Mouse (Mus musculus) myocyte (in vitro differentiated cells): Measurements from ENCODE around the gene Tial1. TPM values are rescaled to one million over a fixed set of nuclear protein-coding genes. Genes with fewer than 3 reads are reported as not detected.

Experiments used
- H3K27me3 ChIP-seq: one replicate; pipeline ENCODE4 v1.6.1; 2011; ENCODE audit not compliant: control insufficient read depth, insufficient read depth, insufficient read length
- H3K36me3 ChIP-seq: one replicate; pipeline ENCODE4 v1.6.1; 2011; ENCODE audit not compliant: control insufficient read depth, insufficient read depth
- H3K4me2 ChIP-seq: one replicate; pipeline ENCODE4 v1.6.1; 2011; ENCODE audit warnings: low read depth, control low read depth
- H3K4me3 ChIP-seq: one replicate; pipeline ENCODE4 v1.5.1; 2011; ENCODE audit warnings: mild to moderate bottlenecking, control low read depth, moderate library complexity
- H3K79me2 ChIP-seq: one replicate; pipeline ENCODE4 v1.6.1; 2011; ENCODE audit not compliant: control insufficient read depth, insufficient read depth
- H3ac ChIP-seq: one replicate; pipeline ENCODE4 v1.6.1; 2011; ENCODE audit not compliant: control insufficient read depth, insufficient read length
- CEBPB ChIP-seq: IDR thresholded peaks from 2 replicates; pipeline ENCODE4 v1.6.1; 2011; ENCODE audit warnings: mild to moderate bottlenecking, moderate library complexity; ENCODE audit not compliant: poor library complexity, insufficient read depth, severe bottlenecking
- E2F4 ChIP-seq: IDR thresholded peaks from one replicate; pipeline ENCODE4 v1.6.1; 2011; ENCODE audit warnings: mild to moderate bottlenecking, control low read depth, moderate library complexity; ENCODE audit not compliant: insufficient read depth
- MAX ChIP-seq: IDR thresholded peaks from one replicate; pipeline ENCODE4 v1.6.1; 2011; ENCODE audit warnings: low read depth, mild to moderate bottlenecking, control low read depth
- MYOD1 ChIP-seq, 3 experiments: IDR thresholded peaks; one replicate each; pipeline ENCODE4 v1.6.1; 2011; ENCODE audit warnings: control low read depth in 2 of 3, low read depth in 2 of 3, mild to moderate bottlenecking in 2 of 3, moderate library complexity in 1 of 3; ENCODE audit not compliant: insufficient read length in 2 of 3, control insufficient read depth in 1 of 3
- MYOG ChIP-seq, 3 experiments: IDR thresholded peaks; one replicate each; pipeline ENCODE4 v1.6.1; 2011; ENCODE audit warnings: control low read depth in 2 of 3, low read depth in 2 of 3, mild to moderate bottlenecking in 2 of 3; ENCODE audit not compliant: insufficient read length in 2 of 3, control insufficient read depth in 1 of 3, insufficient read depth in 1 of 3
- POLR2A ChIP-seq: IDR thresholded peaks from one replicate; pipeline ENCODE4 v1.6.1; 2011; ENCODE audit warnings: low read depth, mild to moderate bottlenecking, control low read depth, moderate library complexity; ENCODE audit not compliant: insufficient read length
- POLR2AphosphoS2 ChIP-seq: IDR thresholded peaks from one replicate; pipeline ENCODE4 v1.6.1; 2011; ENCODE audit warnings: low read depth, control low read depth; ENCODE audit not compliant: insufficient read length
- REST ChIP-seq: IDR thresholded peaks from one replicate; pipeline ENCODE4 v1.6.1; 2011; ENCODE audit warnings: mild to moderate bottlenecking, control low read depth, moderate library complexity; ENCODE audit not compliant: insufficient read depth, insufficient read length
- SRF ChIP-seq: IDR thresholded peaks from one replicate; pipeline ENCODE4 v1.6.1; 2011; ENCODE audit warnings: low read depth; ENCODE audit not compliant: control insufficient read depth, insufficient read length
- TCF12 ChIP-seq: IDR thresholded peaks from one replicate; pipeline ENCODE4 v1.6.1; 2011; ENCODE audit warnings: mild to moderate bottlenecking, control low read depth; ENCODE audit not compliant: poor library complexity, insufficient read depth, severe bottlenecking
- TCF3 ChIP-seq: IDR thresholded peaks from one replicate; pipeline ENCODE4 v1.6.1; 2011; ENCODE audit warnings: low read depth, control low read depth; ENCODE audit not compliant: insufficient read length
- USF1 ChIP-seq: IDR thresholded peaks from one replicate; pipeline ENCODE4 v1.6.1; 2011; ENCODE audit warnings: low read depth, mild to moderate bottlenecking, control low read depth, moderate library complexity
- polyA plus RNA-seq: library from polyadenylated mRNA; unstranded; fragments of >200 nt; fragmentation: generic; extraction: Trizol; gene quantifications from one replicate; pipeline ENCODE4 v1.2.1, GENCODE M21; 2012; ENCODE audit warnings: missing spikeins

The Tial1 gene
- polyA plus RNA-seq, 1 experiment = 31.4 TPM

- H3K4me2 ChIP-seq = no peak overlapping the region
- no peaks in the 10 kb centered on the region for H3K79me2 ChIP-seq
- TF ChIP-seq POLR2A (no peak), USF1 (no peak), E2F4 (no peak), CEBPB (no peak), SRF (no peak), MAX (no peak), REST (no peak), TCF12 (no peak), TCF3 (no peak), POLR2AphosphoS2 (no peak), MYOG (IDR thresholded peaks at IDR 0.05; ENCODE audit: control insufficient read depth in 1 of 3, insufficient read depth in 1 of 3, insufficient read length in 2 of 3, low read depth in 2 of 3) (peak in 2 of 3 experiments; percentile 26 to 53), MYOD1 (IDR thresholded peaks at IDR 0.05; ENCODE audit: control insufficient read depth in 1 of 3, insufficient read length in 2 of 3, low read depth in 2 of 3) (peak in 2 of 3 experiments; percentile 4 to 35)
- no peak overlapping the region for H3K4me3 ChIP-seq
- no peaks in the 10 kb centered on the region for H3K27me3 ChIP-seq
- H3K36me3 ChIP-seq = no peaks in the 10 kb centered on the region
- no peak overlapping the region for H3ac ChIP-seq
These were observed 69.2 kb downstream of the Tial1 start for GRCm38 (mm10) chr7:128392071-128392971.

- H3K4me2 ChIP-seq = no peak overlapping the region
- H3ac ChIP-seq = no peak overlapping the region
These were observed 70.1 kb downstream of the Tial1 start for GRCm38 (mm10) chr7:128391267-128392057.

More at GRCm38 (mm10) chr7:128391267-128392057, 70.1 kb downstream of the Tial1 start:
- no peak for TF ChIP-seq USF1
- no peak for TF ChIP-seq CEBPB
- no peak for TF ChIP-seq REST
- no peak for TF ChIP-seq MYOG (IDR thresholded peaks at IDR 0.05; ENCODE audit: control insufficient read depth in 1 of 3, insufficient read depth in 1 of 3, insufficient read length in 2 of 3, low read depth in 2 of 3)
- no peak for TF ChIP-seq MYOD1 (IDR thresholded peaks at IDR 0.05; ENCODE audit: control insufficient read depth in 1 of 3, insufficient read length in 2 of 3, low read depth in 2 of 3)
- TF ChIP-seq E2F4 = no peak
- TF ChIP-seq TCF3 = no peak
- H3K27me3 ChIP-seq = no peaks in the 10 kb centered on the region
- no peak overlapping the region for H3K4me3 ChIP-seq
- no peaks in the 10 kb centered on the region for H3K79me2 ChIP-seq
- no peaks in the 10 kb centered on the region for H3K36me3 ChIP-seq

Other genes starting within 250 kb of the Tial1 start
- 16.7 TPM for gene Armc5, start 224.4 kb downstream of the Tial1 start, polyA plus RNA-seq
- 3.3 TPM for gene 9130023H24Rik, start 223.7 kb downstream of the Tial1 start, polyA plus RNA-seq
- 58.1 TPM for gene Tgfb1i1, start 214.9 kb downstream of the Tial1 start, polyA plus RNA-seq
- not detected for gene Slc5a2, start 196.1 kb downstream of the Tial1 start, polyA plus RNA-seq
- gene BC017158, start 163.5 kb downstream of the Tial1 start, polyA plus RNA-seq = 10.9 TPM
- 8.5 TPM for gene Rgs10, start 43.0 kb downstream of the Tial1 start, polyA plus RNA-seq
- 68.3 TPM for gene Bag3, start 61.9 kb upstream of the Tial1 start, polyA plus RNA-seq
- gene Inpp5f, start 149.6 kb upstream of the Tial1 start, polyA plus RNA-seq = 3.6 TPM